Mouse (Mus musculus): ENCODE data around the gene Scn4a.
"Not testable (repeated sequence)": the region's sequence is repeated elsewhere in the genome, so short reads cannot be mapped to it uniquely, and the experiment has no call there.

Gene Scn4a

DNA sequence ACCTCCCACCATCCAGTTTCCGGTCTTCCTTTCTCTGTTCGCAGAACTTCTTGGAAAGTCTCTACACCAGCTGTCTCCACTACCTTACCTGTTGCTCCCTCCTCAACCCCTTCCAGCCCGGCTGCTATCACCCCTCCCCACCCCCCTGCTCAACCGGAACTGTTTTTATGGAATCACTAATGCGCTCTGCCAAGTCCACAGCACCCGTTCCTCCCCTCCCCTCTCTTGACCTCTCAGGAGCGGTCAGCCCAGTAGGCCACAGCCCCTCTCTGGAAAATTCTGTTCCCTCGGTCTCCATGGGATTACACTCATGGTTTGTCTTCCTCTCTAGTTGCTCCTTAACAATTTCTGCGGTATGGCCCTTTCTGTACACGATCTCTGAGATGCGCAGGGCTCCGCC, at the start of gene Scn4a:
Gene Scn4a, minus strand, starts transcription at position 101 of the 400 bp plus-strand sequence.
- no peak for DNase-seq (ENCODE audit: extremely low read depth, insufficient read length, low spot score)

DNA sequence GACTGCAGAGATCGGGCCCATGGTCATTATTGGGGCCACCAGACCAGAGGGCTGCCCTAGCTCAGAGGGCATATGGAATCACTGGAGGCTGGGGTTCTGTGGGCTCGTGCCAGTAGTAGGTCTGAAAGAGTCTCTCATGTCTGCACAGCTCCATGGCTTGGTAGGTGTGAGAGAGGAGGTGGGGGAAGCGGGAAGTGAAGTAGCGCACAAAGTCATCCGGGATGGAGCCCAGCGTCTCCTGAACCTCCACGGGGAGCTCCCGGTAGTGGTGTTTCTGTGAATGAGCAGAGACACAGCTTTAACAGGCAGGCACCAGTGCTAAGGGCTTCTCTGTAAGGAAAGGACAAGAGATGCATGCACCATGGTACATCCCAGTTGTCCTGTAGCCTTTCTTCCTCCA, 45.4 kb upstream of the Scn4a start:
- DNase-seq (ENCODE audit: extremely low read depth, insufficient read length, low spot score) = no peak

DNA sequence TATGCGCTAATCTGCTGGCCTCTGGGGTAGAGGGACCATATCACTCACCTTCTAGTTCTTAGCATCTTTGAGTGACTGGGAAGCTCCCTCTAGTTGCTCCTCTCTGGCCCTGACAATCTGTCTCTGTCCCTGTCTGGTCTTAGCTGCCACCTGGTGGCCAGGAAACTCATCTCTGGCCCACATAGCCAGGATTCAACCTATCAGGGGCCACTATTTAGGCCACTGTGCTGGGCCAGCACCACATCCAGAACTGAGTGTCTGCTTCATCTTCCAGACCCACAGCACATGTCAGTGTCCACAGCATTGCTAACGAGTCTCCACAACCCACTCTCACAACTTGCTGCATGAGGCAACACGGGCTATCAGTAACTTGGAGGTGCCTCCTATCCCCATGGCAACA, 44.6 kb upstream of the Scn4a start:
- DNase-seq (ENCODE audit: extremely low read depth, insufficient read length, low spot score) = no peak

DNA sequence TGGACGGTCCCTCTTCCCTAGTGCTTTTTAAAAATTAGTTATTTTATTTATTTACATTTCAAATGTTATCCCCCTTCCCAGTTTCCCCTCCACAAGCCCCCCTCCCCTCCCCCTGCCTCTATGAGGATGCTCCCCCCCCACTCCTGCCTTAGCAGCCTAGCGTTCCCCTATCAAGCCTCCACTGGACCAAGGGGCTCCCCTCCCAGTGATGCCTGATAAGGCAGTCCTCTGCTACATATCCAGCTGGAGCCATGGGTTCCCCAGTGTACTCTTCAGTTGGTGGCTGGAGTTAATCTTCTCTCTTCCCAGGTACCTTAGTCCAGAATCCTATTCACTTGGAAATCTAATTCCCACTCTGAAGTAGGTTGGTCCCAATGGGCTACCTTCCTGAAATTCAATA, 41.0 kb upstream of the Scn4a start:
- DNase-seq (ENCODE audit: extremely low read depth, insufficient read length, low spot score) = not testable (repeated sequence)

DNA sequence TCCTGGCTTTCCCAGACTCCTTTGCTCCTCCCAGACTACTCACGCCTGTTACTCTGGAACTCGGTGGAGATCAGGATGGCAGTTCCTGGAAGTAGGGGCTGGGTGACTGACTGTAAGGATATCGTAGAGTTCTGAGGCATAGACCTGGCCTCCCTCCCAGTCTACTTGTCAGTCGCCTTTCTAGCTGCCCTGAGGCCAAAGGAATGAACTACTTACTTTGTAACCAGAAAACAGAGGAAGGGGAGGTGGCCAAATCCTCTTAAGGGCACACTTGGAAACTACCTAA, 40.2 kb upstream of the Scn4a start:
- no peak for DNase-seq (ENCODE audit: extremely low read depth, insufficient read length, low spot score)

DNA sequence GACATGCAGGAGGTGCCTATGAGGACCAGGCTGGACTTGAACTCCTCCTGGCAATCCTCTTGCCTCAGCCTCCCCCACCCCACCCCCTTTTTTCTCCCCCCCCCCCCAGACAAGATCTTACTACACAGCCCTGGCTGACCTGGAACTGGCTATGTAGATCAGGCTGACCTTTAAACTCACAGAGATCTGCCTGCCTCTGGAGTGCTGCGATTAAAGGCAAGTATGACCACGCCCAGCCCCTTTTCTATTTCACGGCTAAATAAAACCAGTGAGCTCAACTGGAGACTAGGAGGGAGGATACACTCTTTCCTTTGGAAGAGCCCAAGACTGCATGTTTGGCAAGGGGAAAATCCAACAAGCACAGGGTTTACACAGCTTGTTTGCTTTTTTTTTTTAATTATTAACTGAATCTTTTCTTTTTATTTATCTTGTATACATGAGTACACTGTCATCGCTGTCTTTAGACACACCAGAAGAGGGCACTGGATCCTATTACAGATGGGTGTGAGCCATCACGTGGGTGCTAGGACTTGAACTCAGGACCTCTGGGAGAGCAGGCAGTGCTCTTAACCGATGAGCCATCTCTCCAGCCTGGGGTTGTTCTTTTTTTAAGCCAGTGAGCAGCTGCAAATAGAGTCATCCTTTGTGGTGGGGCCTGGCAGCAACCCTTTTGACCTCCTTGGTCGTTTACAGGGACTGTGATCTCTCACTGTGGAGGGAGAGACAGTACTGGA, 39.7 kb upstream of the Scn4a start:
- DNase-seq (ENCODE audit: extremely low read depth, insufficient read length, low spot score) = no peak

DNA sequence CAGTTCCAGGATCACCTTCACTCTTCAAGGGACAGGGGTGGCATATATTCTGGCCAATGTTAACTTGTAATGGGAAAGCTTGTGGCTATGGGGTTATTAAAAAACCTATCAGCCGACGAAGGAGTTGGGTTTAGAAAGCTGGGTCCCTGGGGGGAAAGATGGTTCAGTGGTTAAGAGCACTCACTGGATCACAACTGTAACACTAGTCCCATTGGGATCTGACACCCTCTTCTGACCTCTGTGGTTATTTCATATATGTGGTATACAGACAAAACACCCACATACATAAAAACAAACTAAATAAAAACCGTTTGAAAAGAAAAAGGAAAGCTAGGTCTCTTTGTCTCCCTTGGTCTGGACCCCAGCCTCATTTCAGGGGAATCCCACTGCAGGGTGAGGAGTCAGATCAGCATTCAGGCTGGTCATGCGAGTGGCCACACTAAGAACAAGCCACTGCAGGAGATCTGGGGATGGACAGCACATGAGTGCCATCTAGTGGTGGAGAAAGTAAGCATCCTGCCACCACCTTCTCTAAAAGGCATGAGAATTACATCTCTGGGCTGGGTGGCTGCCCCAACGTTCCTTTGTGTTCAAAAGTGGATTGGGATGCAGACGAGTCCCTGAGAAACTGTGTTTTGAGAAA, 38.6 kb upstream of the Scn4a start:
- peak; percentile 44 for DNase-seq (ENCODE audit: extremely low read depth, insufficient read length, low spot score)

DNA sequence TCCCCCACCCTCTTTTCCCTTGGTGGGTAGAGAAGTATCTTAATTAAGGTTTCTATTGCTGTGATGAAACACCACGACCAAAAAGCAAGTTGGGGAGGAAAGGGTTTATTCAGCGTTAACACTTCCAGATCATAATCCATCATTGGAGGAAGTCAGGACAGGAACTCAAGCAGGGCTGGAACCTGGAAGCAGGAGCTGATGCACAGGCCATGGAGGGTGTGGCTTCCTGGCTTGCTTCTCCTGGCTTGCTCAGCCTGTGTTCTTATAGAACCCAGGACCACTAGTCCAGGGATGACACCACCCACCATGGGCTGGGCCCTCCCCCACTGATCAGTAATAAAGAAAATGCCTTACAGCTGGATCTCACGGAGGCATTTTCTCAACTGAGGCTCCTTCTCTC, 37.7 kb upstream of the Scn4a start:
- DNase-seq (ENCODE audit: extremely low read depth, insufficient read length, low spot score) = no peak

DNA sequence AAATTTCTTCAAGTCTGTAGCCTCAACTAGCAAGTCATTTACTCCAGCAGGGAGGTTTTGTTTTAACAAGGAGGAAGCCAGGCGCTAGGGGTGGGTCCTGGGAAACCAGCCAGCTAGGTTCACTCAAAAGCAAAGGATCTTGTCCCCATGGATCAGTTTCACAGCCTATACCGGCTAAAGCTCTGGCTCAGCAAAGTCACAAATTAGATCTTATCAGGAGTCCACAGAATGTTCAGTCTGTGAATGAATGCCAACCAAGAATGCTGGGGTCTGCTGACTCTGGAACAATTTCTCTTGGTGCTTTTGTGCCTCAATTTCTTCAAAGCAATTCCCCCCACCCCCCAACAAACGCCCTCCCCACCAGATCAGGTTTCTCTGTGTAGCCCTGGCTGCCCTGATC, 36.5 kb upstream of the Scn4a start:
- DNase-seq (ENCODE audit: extremely low read depth, insufficient read length, low spot score) = no peak

DNA sequence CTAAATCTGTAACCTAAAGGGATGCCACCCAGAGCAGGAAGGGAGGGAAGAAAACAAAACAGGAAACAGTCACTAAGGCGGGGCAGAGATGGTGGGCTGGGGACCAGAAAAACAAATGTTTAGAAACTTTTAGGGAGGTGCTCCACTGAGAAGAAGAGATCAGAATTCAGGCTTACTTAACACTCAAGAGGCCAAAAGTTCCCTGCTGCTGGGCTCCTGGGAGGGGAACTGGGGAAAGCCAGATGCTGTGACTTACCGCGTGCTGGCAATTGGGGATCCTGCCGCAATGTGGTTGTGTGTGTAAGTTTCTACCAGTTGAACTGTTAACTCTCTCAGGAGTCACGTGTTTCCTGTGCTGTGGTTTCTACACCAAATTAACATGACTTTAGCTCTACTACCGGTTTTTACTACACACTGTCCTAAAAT, 34.7 kb upstream of the Scn4a start, which contains the start of gene Icam2:
Gene Icam2, minus strand, starts transcription at position 285 of the 426 bp plus-strand sequence.
- no peak for DNase-seq (ENCODE audit: extremely low read depth, insufficient read length, low spot score)

DNA sequence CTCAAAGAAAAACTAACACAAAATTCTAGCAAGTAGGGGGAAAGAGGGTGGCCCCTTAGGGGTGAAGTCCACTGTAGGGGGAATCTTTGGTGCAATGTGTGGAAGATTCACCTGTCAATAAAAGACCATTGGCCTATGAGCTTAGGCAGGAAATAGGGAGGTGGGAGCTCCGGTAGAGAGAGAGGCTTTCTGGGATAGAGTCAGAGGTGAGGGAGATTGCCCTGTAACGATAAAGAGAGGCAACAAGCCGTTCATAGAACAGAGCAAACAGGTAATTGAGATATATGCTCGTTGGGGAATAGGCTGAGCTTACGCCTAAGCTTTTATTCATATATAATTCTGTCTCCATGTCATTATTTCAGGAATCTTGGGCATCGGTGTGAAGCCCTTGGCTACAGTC, 33.9 kb upstream of the Scn4a start:
- DNase-seq (ENCODE audit: extremely low read depth, insufficient read length, low spot score) = no peak

DNA sequence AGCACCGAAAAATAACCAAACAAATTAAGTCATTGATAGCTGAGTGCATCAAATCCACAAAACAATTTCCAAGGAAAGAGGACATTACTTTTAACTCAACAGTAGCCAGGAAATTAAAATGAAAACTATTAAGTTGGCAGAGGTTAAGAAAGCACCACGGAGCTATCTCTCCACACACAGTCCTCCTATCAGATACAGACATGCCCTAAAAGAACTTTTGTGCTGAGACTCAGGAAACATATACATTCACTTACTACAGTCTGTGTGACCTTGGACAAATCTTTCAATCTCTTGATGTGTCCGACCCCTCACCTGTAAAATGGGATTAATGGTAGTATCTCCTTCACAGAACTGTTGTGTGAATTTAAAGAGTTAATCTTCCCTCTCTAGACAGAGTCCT, 33.3 kb upstream of the Scn4a start:
- DNase-seq (ENCODE audit: extremely low read depth, insufficient read length, low spot score) = no peak

DNA sequence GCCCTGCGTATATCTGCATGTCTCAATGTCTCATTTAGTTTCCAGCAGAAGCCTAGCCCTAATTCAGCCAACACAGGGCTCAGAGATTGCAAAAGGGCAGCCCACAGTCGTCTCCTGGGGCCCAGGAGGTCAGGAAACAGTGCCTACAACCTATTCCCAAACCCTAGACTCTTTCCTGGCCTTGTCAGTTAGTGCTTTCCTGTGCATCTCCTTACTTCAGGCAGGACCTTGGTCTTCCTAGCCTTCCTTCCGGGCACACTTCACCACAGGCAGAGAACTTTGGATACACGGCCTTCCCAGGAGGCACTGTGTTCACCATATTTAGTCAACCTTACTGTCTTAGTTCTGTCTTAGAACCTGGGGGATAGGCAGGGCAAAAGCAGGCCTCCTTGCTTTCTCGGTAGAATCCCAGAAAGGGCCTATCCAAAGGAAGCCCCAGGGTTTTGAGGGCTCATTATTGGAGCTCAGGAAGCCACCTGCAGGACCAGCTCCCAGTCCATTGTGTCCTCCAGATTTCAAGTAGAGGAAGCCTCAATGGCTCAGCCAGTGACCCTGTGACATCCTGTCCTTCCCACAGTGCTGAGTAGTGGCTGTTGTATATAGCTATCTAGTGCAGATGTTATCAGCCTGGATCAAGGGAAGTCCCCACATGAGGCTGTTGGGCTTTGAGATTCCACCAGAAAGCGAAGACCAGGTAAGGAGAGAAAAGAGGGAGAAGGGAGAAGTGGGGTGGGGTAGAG, 30.1 kb upstream of the Scn4a start:
- DNase-seq (ENCODE audit: extremely low read depth, insufficient read length, low spot score) = no peak

DNA sequence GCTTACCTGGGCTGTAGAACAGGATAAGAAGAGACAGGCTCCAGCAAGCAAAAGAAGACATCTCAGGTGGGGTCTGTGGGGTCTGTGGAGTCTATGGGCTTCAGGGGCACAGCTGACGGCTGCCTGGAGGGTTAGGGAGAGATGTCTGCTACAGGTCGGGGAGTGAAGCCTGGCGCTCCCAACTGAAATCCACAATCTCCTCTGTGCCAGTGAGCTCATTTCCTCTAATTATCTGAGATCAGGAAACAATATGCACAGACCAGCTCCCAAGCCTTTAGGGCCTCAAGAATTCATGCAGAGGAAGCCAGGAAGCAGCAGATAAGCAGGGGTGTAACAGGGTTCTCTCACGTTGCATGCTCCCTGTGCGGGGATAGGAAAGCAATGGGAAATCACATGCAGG, 29.3 kb upstream of the Scn4a start:
- no peak for DNase-seq (ENCODE audit: extremely low read depth, insufficient read length, low spot score)

DNA sequence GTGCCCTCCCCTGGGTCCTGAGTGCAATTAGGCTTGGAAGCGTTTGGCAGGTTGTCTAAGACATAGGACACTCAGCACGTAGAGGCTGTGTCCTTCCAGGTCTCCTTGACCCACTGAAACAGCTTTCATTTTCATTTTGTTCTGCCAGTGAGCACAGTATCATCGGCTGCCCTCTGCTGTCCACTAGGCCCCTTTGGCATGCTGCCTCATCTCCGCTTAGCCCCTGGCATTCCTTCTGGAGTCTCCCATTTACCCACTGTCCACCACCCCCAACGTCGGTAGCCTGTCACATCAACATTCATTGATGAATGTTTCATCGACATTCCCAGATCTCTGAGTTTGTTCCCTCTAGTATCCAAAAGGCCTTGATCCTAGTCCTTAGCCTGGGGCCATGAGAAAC, 28.8 kb upstream of the Scn4a start:
- DNase-seq (ENCODE audit: extremely low read depth, insufficient read length, low spot score) = no peak

DNA sequence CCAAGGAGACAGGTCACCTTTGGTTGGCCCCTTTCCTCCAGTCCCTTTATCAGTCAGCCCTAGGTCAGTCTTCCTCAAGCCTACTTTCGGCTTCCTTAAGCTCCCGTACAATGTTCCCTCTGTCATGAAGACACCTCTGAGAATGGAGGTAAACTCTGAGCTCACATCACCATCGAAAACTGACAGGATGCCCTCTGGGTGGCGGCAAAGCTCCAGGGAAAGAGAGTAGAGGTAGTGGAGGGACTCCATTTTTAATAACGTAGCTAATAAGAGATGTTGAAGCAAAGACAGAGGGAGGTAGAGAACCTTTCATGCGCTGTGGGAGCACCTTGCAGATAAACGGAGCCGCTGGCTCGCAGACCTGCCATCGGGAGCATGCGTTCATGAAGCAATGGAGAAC, 27.9 kb upstream of the Scn4a start:
- DNase-seq (ENCODE audit: extremely low read depth, insufficient read length, low spot score) = no peak

DNA sequence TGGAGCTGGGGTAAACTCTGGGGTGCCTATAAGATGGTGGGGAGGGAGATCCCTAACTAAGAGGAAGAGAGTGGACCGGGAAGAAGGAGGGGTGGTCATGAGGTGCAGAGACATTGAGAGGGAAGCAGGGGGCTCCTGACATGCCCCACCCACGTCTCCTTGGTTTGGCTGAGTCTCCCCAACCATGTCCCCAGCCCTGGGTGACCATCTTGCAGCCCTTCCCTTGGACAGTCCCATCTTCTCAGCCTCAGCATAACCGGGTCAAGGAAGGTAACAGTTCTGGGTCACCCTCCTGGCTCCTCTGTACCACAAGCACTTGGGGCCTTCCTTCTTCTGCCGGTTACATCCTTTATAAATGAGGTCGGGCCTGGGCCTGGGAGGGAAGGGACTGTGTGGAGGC, 21.9 kb upstream of the Scn4a start:
- DNase-seq (ENCODE audit: extremely low read depth, insufficient read length, low spot score) = no peak

DNA sequence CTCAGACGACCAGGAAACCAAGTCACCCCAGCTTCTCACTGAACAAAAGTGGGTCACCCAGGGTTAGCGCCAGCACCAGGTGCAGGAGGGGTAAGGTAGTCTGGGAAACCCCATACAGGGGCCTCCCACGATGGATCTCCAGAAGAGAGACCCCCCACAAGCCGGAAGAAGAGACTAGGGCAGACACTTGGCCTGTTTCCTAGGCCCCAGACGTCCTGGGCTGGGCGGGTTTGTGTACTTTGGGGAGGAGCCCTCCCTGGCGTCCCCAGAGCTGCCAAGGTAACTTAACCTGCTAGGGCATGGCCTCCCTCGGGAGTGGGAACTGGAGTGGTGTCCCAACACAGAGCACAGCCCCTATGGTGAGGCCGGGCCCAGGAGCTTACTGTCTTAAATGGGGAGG, 21.5 kb upstream of the Scn4a start:
- no peak for DNase-seq (ENCODE audit: extremely low read depth, insufficient read length, low spot score)

DNA sequence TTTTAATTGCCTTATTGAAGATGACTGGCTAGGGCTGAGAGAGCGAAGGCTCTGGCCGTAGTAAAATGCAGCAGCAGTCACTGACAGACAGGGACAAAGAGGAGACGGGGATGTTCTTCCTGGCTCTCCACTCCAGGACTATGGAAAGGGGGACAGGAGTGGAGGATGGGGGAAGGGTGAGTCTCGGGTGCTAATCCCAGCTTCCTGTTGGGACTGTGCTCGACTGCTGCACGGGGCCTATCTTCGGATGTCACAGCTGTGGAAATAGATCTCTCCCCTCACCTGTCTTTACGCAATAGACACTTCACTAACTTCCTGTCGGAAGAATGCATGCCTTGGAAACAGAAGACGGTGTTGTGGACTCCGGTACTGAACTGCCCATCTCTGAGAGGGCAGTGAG, 20.9 kb upstream of the Scn4a start:
- DNase-seq (ENCODE audit: extremely low read depth, insufficient read length, low spot score) = no peak

DNA sequence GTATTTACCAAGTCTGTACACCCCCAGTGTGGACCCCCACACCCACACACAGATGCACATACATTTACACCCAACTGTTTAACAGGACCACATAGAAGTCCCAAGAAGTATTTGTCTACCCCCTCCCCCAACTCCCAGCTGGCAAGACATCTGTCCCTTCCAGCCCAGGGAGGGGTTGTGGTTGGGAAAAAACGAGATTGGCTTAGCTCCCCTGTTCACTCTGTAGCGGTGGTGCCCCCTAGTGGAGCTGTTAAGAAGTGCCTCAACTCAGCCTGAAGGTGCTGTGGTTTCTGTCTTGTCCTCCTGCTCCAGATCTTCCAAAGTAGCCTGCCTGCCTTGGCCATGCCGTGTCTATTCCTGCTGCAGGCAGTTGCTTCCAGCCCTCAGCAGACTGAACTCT, 13.2 kb upstream of the Scn4a start:
- peak; percentile 26 for DNase-seq (ENCODE audit: extremely low read depth, insufficient read length, low spot score)

DNA sequence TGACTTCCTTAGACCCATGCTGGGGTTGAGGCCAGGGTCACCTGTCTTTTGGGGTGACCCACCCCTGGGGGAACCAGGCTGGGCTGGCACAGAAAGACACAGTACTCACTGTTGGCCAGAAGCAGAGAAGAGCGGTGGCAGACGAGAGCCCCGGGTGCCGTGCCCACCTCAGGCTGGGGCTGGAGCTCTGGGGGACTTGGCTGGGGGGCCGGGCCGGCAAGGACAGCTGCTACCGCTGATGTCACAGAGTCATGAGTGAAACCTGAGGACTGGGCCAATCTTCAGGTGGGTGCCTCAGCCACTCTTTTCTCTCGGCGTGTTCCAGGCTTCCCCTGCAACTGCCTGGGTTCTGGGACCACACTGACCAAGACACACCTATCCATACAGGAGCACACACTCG, 12.3 kb upstream of the Scn4a start, which contains the start of gene Prr29:
Gene Prr29, plus strand, starts transcription at position 107 of the 400 bp plus-strand sequence.
- DNase-seq (ENCODE audit: extremely low read depth, insufficient read length, low spot score) = no peak

DNA sequence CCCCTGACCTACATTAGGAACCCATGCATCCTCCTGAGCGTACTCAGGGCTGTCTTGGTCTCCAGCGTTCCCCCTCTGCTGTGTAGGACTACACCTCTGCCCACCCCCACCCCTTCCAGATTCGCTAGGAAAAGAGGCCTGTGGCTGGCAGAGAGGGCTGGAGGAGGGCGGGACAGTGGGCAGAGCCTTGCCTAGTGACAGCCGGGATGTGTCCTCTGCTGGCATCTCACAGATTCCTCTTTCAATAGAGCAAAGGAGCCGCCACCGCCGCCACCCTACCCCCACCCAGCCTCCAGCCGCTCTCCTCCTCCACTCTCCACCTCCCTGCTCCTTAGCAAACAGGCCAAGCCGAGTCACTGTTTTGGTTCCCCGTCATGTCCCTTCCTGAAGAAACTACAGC, 11.6 kb upstream of the Scn4a start:
- peak; percentile 26 for DNase-seq (ENCODE audit: extremely low read depth, insufficient read length, low spot score)
